Mouse (Mus musculus) liver, adult 2 months (tissue): ENCODE data around the gene Mrpl38.

ENCODE experiments used
- CTCF ChIP-seq: fragments of 200-500 bp; IDR thresholded peaks from 2 replicates; pipeline ENCODE4 v1.5.1; 2011; ENCODE audit warnings: low read depth, low read length, control low read depth
- POLR2A ChIP-seq: fragments of 200-500 bp; IDR thresholded peaks from 2 replicates; pipeline ENCODE4 v1.6.1; 2011; ENCODE audit warnings: low read length, control low read depth; ENCODE audit not compliant: insufficient read depth; ENCODE audit errors: extremely low read depth

GRCm38 (mm10) chr11:116129993-116130487 lies 8.6 kb downstream of the Mrpl38 start:
- no peak for TF ChIP-seq CTCF
- no peak for TF ChIP-seq POLR2A
